Mouse (Mus musculus): ENCODE measurements at regions not wholly inside any gene's neighbourhood (a gene's known extent, or its start where the extent isn't known, plus 50 kb on each side); places are given as distances from the start of the nearest gene placed in this dataset.

DNA sequence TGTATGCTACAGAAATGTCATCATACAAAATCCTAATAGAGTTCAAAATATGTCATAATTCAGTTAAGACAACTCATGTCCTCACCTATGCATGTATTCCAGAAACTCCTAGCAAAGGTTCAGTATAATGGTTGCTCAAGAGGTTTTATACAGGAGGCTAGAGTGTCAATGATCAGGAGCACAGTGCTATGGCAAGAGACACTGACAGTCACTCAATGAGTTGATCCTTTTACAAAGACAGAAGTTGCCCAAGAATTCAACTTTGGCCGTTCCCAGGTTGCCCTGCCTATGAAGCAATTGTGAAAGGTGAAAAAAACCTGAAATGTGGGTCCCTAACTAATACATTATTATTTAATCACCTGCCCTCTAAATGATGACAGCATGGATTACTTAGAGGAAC, 850.5 kb downstream of the Efna5 start:
- no peaks in the 10 kb centered on the region for H3K27me3 ChIP-seq (ENCODE audit: control insufficient read depth, insufficient read depth, low read length)
- ATAC-seq (replicated peaks; ENCODE audit: extremely low read depth, insufficient read depth, low FRiP score): no peak
- no peaks in the 10 kb centered on the region for H3K36me3 ChIP-seq (ENCODE audit: control insufficient read depth, insufficient read depth)
- no peaks in the 10 kb centered on the region for H3K9me3 ChIP-seq (replicated peaks; ENCODE audit: control insufficient read depth, low read length)
- no peak overlapping the region for H3K9ac ChIP-seq (ENCODE audit: low read length)
- no peak overlapping the region for H3K27ac ChIP-seq (ENCODE audit: low read length)
- 74% methylated on average over 1 of the region's 1 CpGs for WGBS
- H3K4me1 ChIP-seq (ENCODE audit: control insufficient read depth, insufficient read depth, low read length): no peaks in the 10 kb centered on the region
- no peak overlapping the region for H3K4me2 ChIP-seq (ENCODE audit: low read depth, low read length)
- no peak overlapping the region for H3K4me3 ChIP-seq (ENCODE audit: low read length)
